Mouse (Mus musculus) cerebellum, postnatal 4 days (tissue): ENCODE results near the gene Eif3m.
"Not testable (repeated sequence)": the region's sequence is repeated elsewhere in the genome, so short reads cannot be mapped to it uniquely, and the experiment has no call there.

ENCODE experiments used
- DNase-seq, 2 experiments: peaks; one replicate each; pipeline ENCODE4 v3.0.0; 2022; ENCODE audit warnings: low spot score in 2 of 2, mixed read lengths in 1 of 2

Eif3m gene

GRCm38 (mm10) chr2:105016967-105017287, at the start of gene Eif3m:
Gene Eif3m (minus strand): TSS chr2:105017080.
- DNase-seq = peak; percentile 84 to 93

- DNase-seq = no peak
Measured at GRCm38 (mm10) chr2:105062741-105063372, 46.0 kb upstream of the Eif3m start.

DNA sequence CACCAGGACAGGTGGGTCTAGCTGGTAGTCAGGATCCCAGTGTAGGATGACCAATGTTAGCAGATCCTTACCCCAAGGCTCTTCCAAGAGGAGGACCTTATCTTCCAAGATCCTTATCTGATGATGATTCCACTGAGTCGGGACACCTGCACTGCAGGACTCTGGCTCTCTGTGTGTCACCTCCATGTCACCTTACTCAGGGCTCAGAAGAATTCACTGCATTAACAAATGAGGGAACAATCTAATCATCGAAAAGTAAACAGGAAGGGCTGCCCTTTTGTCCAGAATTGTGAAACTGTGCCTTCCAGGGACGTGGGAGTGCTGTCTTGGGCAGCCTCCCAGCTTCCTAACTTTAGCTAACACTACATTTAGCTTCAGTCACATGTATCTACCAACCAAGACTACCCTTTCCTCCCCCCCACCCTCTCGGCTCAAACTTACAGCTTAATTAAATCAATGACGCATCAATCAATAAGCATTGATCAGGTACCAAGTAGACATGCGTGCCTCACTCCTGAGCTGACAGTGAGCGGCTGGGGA, 41.8 kb upstream of the Eif3m start:
- DNase-seq = no peak

GRCm38 (mm10) chr2:105055529-105055928, 38.6 kb upstream of the Eif3m start:
- no peak for DNase-seq

DNA sequence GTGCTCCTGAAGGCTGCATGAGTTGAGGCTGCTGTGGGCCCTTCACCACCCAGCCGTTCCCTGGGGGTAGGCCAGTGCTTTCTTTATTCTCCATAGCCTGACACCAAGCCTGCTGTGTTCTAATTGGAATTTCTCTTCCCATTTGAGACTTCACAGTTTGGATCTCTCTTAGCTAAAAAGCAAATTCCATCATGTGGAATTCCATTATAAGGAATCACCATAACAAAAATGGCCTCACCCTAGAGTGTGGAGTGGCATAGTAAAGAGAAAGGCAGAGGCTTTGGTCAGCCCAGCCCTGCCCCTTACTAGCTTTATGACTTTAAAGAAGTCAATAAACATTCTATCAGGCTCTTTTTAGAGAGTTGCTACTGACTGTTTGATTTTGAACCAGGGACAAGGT, 31.4 kb upstream of the Eif3m start:
- no peak for DNase-seq

- no peak for DNase-seq
Measured at GRCm38 (mm10) chr2:105043152-105043551, 26.3 kb upstream of the Eif3m start.

DNA sequence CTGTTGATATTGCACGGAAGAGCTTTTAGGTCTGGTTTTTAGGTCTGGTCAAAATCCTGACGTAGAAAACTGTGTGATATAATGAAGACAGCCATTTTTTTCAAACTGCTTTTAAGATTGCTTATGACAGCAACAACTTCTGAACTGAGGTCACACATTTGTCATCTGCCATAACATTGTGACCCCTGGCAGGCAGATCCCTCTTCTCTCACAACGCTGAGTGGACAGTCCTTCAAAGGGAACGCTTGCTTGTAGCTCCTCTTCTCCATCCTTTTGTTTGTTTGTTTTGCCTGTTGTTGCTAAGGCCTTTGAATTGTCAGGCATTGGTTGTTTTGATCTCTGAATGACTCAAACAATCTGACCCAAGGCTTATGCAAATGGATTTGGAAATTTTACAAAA, 24.0 kb upstream of the Eif3m start:
- DNase-seq = no peak

DNA sequence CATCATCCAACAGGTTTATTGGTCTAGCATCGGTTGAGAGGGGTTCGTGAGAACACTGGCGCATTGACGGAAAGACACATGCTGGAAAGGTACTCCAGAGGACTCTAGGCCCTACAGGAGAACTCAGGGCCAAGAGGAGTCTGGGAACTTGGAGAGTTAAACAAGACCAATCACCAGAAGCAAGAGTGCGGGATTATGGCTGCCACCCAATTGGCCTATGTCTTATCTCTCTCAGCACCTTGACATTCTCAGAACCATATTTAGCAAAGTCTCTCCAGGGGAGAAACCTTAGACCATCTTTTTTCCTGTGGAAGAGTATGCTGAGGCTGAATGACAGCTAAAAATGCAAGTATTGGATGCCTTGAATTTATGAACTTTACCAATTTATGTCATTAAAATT, 22.0 kb upstream of the Eif3m start:
- DNase-seq = no peak

GRCm38 (mm10) chr2:105037956-105038569, 21.2 kb upstream of the Eif3m start:
- no peak for DNase-seq

DNA sequence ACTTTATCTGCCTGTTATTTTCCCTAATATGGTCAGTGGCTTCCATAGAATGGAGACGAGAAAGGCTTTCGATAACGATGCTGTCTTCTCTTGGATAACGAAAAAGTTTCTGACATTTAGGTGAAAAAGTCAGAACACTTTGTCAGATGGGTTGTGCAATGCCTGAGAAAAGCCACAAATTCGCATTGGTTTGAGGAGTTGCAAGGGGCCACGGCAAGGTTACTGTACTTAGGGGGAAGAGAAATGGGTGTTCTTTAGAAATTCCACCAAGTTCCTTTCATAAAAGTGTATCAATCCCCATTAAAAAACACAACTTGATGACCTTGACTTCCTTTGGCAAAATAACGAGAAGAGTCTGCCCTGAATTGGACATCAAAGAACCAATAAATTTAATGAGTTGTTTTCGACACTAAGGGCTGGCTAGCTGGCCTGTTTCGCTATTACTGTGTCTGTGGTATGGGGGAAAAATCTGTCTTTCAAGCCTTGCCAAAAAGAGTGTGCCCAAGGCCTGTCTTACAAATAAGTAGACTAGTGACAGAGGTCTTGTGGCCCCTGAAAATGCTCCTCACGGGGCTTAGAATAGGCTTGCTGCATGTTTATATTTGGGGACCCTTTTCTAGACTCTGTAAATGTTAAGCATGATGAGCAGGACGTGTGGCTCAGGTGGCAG, 19.7 kb upstream of the Eif3m start:
- DNase-seq = no peak

DNA sequence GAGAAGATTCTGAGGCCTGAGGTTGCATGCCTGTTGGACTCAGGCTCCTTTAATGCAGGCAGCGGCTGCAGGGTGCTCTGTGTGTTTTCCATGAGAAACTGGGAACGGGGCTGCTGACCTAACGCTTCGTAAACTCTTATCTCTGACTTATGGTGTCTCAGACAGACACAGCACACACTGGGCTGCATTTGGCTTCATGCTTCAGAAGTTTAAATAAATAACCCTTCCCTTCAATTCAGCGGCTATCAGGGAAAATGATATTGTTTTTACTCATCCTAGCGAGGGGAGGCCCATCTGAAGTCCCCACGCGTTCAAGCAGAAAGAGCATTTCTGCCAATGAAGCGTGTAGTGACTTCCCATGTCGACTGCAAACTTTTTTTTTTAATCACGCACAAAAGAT, 19.1 kb upstream of the Eif3m start:
- no peak for DNase-seq

GRCm38 (mm10) chr2:105034084-105034483, 17.2 kb upstream of the Eif3m start:
- DNase-seq = no peak

DNA sequence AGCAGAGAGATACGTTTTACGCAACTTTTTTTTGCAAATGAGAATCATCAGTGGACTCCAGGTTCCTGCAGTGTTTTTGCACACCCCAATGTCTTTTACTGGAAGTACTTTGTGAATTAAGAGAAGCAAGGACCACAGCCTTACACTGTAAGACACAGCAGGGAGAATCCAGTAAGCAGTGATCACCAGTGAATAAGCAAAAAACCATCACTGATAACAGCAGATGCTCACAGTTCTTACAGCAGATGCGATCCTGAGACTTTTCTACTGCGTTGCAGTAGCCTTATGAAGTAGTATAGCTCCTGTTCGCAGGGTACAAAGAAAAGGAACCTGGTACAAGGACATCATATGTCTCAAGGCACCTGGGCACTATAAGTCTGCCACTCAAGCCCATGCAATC, 13.6 kb upstream of the Eif3m start:
- no peak for DNase-seq

DNA sequence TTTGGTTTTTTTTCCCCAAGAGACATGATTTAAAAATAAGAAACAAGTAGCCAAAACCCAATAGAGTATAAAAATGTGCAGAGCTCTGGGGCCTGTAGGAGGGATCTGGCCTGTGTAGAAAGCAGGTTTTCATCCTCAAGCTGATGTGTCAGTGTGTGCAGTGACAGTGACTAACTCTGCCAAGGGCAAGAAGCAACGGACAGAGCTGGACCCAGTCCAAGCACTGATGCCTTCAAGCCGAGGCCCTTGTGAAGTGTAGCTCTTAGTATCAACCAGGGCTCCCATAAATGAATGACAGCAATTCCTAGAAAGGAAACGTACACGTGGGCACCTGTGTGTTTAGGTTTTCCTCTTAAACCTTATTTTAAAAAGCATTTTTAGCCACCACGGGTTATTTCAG, 11.9 kb upstream of the Eif3m start:
- DNase-seq = peak in 1 of 2 experiments; percentile 28

DNA sequence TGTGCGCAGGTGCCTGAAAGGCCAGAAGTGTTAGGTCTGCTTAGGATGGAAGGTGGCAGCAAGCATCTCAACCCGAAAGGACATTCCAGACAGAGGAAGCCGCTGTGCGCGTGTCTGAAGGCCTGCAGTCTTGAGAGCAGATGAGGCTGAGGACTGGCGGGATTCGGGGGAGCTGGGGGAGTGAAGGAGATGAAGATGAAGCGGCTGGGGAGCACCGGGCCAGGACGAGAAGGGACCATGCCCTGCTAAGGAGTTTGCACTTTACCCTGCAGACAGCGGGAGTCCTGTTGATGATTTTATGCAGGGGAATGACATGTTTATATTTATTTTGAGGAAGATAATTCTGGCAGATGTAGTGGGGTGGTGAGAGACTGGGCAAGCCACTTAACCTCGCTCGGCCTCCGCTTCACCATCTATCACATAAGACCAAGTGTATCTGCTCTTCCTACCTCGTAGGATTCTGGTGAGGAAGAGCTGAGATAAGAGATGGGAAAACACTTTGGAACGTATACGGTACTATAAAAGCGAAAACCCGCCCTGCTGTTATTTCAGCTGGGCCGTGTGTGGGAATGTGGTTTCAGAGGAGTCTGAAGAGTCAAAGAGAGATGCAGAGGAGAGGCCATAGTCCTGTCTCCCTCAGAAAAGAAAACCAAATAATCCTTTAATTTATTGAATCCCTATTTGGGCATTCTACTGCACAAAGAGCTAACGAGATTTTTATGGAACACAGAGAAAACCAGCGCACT, 10.2 kb upstream of the Eif3m start:
- no peak for DNase-seq

DNA sequence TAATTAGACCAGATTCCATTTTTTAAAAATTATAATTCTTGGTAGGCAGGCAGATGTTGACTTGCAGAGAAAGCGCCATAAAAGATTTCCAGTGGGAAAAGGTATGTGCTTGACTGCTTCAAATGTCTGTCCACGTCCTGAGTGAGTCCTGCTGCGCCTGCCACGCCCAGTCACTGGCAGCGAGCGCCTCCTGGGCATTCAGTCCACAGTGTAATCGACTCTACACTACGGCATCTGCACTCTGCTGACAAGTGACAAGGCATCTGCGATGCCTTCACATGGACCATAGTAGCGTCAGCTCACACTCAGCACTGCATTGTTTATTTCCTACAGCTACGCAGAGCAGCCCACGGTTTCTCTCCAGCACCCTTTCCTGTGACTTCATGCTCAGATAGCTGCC, 8.7 kb upstream of the Eif3m start:
- not testable (repeated sequence) for DNase-seq

DNA sequence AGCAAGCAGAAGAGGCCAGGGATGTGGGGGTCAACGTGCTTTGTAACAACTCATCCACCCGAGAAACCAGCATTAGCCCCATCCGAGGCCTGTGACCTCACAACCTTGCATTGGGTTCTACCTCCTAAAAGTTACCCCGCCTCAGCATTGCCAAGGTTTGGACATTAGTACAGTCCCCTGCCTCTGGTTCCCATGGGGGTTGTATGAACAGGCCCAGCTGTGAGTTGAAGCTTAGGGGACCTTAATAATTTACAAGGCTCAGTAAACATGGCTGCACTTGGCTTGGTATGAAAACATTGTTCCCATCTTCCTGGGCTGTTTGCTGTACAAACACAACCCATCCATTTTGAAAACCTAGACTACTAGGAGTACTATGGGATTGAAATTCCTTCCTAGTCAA, 6.9 kb upstream of the Eif3m start:
- no peak for DNase-seq

DNA sequence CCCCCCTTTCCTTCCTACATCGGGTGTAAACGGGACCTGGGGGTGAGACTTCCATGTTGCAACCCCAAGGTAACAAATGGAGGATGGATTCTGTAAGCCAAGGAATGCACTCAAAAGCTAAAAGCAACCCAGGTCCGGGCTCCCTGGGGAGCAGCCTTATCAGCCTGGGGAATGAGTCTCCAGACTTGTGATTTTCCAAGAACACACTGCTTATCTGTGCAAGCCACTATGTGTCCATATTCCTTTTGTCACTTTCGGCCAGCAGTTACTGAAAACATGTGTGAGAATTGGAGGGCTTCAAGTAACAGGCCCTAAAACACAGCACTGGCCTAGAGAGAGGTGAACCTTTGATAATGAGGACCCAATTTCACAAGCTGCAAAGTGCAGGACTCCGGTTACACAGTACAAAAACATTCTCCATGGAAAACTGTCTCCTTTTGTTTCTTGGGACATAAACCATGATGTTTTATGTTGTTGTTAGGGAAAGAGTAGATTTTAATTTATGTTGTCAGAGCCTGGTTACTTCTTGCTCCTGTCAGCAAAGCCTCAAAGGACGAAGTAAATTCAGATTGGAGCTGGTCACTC, 6.2 kb upstream of the Eif3m start:
- no peak for DNase-seq

DNA sequence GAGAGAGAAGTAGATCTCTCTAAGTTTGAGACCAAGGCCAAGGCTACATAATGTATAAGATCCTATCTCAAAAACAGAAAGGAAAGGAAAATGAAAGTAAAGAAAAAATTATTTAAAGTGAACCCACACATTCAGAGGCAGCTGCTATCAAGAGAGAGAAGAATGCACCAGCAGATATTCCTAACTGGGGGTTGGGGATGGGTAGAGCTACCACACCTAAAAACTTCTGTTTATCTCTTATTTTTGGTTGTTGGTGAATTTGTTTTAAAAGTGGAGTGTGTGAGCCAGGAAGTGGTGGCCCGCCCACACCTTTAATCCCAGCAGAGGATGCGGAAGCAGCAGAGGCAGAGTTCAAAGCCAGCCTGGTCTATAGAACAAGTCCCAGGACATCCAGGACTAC, 5.0 kb upstream of the Eif3m start:
- DNase-seq = no peak

- DNase-seq = no peak
Measured at GRCm38 (mm10) chr2:105021256-105021655, 4.4 kb upstream of the Eif3m start.

- DNase-seq = no peak
Measured at GRCm38 (mm10) chr2:105019457-105019856, 2.6 kb upstream of the Eif3m start.

GRCm38 (mm10) chr2:105017802-105018201, 922 bp upstream of the Eif3m start:
- no peak for DNase-seq
